Mouse (Mus musculus) thymus, postnatal 10 days (tissue): Measurements from ENCODE around the gene Ate1.
"Not testable (repeated sequence)": the region's sequence is repeated elsewhere in the genome, so short reads cannot be mapped to it uniquely, and the experiment has no call there.

ENCODE experiments used
- DNase-seq, 2 experiments: peaks; one replicate each; pipeline ENCODE4 v3.0.0; 2021; ENCODE audit warnings: low spot score in 2 of 2

The Ate1 gene

DNA sequence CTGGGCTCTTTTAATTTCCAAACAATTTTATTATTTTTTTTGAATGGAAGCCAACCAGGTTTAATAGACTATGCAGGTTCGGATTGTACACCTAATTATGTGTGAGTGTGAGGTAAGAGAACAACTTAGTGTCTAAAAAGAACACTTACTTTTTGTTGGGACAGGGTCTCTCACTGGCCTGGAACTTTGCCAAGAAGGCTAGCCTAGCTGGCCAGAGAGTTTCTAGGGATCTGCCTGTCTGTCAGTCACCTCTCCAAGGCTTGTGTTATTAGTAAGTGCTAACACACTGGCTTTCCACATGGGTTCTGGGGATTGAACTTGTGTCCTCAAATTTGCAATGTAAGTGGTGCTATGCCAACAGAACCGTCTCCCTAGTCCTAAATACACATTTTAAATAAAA lies 116.8 kb downstream of the Ate1 start:
- no peak for DNase-seq

DNA sequence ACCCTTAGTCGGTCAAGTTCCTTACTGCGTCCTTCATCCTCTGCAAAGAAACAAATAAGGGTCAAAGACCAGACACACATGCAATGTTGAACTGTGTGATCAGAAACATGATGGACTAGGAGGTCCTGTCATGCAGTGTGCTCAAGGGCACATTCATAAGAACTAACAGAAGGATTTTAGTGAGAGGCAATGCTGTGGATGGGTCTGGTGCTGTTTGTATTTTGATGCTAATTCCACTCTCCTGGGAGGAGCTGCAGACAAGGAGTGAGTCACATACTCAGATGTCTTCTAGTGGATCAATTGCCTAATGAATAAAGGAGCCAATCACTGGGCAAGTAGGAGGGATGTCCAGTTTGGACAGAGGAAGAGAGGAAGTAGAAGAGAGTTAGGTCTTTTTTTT lies 125.5 kb downstream of the Ate1 start:
- DNase-seq, result no peak

DNA sequence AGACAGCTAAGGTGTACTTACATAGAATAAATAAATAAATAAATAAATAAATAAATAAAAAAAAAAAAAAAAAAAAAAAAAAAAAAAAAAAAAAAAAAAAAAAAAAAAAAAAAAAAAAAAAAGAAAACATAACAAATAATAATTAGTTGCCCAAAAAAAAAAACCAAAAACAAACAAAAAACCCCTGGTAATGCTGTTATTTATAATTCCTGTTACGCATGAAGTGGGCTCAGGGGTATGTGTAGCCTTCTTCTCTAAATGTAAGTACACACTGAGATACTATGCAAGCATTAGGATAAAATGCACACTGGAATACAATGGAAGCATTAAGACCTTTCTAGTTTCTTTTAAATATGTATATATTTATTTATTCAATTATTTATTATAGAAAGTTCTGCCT lies 130.1 kb downstream of the Ate1 start:
- DNase-seq, result not testable (repeated sequence)

DNA sequence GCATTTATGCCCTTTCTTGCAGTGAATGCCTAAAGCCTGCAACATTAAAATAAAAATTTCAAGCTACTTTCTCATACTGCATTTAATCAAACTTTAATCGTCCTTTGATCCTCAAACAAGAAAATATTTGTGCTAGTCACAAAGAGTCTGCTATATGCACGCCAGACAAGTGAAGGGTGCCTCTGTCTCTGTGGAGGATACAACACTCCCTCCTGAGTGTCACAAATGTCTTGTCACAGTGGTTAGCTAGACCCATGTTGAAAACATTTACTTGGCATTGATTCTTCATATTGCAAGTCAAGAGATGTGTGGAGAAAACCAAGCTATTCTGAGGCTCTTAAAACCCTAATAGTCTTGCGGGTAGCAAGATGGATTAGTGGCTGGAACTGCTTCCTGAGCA lies 133.9 kb downstream of the Ate1 start:
- no peak for DNase-seq

DNA sequence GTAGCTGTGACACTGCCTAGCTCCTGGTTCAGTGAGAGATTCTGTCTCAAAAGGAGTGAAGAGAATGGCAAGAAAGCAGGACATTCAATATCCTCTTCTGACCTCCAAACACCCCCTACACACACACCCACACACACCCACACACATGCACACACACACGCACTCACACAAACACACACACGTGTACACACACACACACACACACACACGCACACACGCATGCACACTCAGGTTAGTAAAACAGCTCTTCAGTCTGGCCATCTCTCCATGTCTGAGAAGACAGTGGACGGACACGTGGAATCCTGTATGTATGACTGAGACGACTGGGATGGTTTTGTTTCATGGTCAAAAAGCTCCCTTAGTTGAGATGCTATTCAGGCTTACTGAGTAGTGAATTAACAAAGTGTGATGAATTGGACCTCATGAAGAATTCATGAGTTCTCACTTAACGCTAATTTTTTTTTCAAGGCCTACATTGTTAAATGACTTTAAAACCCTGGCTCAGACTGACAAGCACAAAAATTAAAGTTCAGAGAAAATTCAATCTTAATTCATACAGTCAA lies 134.4 kb downstream of the Ate1 start:
- DNase-seq, result no peak

DNA sequence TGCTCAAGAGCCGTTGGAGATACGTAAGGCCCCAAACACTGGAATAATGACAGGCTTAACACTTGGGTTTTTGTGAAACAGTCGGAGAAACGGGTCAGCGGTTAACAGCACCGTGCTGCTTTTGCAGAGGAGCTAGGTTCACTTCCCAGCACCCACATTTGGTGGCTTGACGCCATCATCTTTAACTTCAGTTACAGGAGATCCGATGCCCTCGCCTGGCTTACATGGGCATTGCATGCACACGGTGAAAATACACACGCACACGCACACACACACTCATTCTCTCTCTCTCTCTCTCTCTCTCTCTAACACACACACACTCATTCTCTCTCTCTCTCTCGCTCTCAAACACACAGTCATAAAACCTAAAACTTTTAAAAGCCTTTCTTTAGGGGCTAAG lies 138.0 kb downstream of the Ate1 start:
- DNase-seq, result no peak

DNA sequence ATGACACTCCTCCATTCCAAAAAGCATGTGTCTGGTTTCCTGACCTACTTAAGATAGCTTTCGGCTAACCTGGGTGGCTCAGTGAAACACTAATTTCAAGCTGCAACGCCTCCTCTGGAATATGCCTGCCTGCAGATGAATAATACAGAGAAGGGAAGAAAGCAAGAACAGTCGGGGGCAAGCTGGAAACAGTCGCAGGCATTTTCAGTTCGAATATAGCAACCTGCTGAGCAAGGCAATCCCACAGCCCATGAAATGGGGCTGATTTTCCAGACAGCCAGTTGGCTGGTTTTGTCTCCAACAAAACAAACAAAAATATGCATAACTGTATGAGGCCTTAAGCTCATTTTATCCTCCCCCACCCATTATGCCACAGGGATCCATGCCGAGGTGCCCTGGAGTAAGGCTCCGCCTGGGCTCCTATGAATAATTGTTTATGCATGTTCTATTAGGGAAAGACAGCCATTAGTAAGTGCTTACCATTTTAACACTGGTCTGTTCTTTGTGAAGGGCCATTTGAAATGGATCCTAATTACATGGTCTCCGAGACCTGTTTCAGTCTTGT lies 138.7 kb downstream of the Ate1 start:
- no peak for DNase-seq

DNA sequence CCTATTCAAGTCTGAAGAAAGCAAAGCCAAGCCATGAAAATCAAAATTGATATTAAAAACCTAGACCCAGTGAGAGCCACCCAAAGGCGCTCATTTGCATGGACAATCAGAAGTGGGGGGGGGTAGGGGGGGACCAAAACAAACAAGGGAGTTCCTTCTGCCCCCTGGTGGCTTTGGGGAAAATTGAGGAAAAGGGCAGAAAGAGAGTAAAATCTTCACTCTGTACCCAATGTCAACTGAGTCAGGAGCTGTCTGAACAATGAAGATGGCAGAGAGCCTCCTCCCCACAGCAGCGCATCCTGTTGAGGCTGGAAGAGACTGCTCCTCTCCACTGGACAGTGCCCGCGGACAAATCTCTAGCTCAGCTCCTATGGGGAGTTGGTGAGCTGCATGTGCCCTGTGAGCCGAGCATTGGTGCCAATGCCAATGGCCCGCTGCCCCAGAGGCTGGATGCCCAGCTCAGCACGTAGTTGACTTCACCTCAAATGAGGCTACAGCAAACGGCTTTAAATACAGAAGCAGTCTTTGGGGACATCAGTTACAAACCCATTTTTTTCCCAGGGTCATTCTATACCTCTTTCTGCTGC lies 139.3 kb downstream of the Ate1 start:
- no peak for DNase-seq

DNA sequence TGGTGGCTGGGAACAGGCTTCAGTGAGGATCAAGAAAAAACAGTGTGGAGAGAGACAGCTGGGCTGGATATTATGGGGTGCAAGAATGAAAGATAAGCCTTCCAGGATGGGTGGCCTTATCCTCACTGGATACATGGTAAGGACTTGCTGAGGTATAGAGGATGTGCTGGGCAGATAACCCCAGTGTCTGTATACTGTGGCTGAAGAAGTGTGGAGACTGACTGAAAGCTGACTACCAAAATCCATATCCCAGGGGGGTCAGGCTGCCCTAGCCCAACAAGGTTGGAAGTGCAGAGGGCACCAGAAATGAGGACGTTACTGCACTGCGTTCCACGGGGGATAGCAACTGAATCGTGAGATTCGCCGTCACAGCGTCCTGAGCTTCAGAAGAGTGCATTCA lies 139.8 kb downstream of the Ate1 start:
- no peak for DNase-seq

DNA sequence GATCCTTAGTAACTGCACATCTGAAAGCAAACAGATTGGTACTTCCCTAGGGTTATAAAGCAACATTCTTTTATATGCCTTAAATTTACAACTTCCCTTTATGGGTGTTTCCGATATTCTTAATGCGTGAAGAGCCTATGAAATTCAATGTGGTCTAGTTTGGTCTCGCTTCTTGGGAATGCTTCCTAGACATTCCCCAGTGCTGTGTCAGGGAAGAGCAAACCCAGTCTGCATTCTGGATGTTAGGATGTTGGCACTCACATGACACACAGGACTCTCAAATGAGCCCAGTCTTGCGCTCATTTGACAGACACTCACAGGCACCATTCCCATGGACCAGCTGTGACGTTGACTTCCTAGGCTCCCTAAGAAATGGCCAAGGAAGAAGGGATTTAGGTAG lies 140.3 kb downstream of the Ate1 start:
- no peak for DNase-seq

DNA sequence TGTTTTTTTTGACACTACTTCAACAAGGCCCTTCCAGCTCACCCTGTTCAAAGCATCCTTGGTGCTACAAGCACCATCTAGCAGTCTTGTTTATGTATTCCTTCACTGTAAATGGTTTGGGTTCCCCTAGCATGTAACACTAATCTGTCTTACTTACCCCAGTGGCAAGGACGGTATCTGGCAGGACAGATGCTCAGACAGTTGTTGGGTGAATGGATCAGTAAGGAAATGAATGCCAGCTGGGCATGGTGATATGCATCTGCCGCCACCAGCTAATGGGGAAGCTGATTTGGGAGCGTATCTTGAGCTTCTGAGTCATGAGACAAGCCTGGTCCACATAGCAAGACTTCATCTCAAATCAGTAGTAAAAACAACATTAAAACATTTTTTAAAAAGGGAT lies 141.9 kb downstream of the Ate1 start:
- DNase-seq, result no peak

DNA sequence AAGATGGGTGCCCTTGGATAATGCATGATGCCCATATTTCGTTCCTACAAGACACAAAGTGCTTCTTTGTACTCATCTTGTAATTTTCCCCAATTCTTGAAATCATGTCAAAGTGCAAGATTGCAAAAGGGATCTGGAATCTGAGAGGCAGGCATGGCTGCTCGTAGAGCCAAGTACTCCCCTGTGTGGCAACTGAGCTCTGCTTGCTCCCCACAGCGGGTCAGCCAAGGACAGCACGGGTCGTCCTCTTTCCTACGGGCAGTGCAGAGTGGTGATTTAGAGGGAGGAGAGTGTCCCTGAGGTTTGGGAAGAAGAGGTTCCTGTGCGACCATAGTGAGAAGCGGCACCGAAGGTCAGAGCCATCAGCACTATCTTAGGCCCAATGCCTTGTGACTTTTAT lies 145.9 kb downstream of the Ate1 start:
- no peak for DNase-seq

DNA sequence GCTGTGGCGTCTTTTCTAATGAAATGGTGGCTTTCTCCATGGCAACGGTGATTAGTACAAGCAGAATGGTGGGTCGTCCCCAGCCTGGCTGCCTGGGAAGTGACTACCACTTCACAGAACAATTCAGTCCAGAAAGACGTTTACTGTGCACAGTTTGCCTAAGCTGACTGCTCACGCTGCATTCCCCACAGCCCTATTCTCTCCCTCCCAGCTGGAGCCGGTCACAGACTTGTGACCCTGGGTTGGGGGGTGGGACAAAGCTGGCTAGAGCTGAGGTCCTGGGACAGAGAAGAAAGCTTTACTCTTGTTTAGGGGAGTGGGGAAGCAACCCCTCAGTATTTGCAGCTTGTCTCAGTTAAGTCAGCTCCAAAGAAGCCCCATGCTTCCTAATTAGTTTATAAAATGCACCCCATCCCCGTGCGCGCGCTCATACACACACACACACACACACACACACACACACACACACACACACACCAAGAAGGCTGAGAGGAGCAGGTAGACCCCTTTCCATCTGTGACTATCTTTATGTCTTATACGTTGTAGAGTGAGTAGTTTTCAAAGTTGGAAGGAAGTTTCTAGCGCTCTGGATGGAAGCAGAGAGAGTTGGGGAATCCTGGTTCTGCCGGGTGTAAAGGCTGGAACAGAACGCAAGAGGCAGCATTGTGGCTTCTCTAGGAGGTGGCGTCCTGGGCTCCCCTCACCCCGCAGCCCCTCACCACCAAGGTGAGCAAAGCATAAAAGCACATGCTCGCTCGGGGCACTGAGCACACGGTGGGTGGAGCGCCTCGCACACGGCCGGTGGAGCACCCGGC lies 151.1 kb downstream of the Ate1 start:
- DNase-seq, result no peak

DNA sequence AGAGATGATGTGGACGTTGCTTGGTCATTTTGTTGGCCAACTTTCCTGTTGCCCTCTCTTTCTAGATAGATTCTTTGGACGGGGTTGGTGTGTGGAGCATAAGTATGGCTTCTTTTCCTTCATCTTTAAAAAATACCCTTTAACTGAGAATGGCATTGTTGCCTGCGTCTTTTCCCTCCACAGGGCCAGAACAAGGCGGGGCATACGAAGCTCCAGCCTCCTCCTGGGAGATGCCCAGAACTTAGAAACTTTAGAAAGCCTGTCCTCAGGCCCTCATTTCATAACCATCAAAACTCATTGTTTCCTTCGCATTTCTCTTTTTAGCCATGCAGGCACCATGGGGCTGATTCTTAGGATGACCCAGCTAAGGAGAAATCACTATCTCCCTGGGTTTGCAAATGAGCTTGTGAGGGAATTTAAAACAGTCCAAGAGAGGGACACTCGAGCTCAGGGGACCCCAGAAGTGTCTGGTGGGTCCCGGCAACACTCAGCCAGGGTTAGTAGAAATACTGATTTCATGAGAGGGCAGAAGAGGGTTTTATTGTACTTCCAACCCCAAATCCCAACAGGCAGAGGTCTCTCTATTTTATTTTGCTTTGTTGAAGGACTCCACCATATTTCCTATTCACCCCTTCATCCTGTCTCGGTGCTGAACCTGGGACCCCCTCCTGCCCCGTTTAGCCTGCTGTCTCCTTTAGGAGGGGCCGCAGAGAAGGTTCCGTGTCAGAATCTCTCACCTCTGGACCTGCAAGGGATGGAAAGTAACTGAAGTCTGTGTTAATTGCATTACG lies 151.9 kb downstream of the Ate1 start:
- DNase-seq, result no peak

DNA sequence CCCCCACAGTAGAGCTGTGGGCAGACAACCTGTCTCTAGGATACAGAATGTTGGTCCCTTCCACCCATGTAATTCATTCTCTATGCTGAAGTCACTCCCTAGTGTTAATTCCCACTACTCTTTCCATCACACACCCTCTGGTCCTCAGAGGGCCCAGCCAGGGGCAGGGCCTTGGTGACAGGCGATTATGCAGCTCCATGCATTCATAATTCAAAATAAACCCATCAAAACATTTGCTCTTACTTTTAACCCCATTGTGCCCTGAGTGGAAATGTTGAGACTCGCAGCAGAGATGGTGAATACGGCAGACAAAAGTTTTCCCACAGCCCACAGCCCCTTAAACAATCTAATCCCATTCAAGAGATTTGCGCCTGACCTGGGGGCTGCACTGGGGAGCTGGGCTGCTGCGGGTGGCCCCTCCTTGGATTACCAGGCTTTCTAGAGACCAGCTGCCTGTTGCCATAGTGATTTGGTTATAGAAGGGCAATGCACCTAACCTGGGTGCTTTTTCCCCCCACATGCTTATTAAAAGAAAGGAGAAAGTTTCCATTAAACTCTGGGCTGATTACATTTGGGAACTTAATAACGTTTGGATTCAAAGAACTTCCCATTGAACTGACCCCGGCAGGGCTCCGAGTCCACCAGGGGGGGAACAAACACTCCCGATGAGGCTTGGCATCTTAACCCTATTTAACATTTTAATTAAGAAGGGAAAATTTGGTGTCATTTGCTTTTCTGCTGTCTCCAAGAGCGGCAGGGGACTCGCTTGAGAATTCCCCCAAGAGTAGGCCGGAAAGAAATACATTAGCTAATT lies 152.7 kb downstream of the Ate1 start:
- no peak for DNase-seq

DNA sequence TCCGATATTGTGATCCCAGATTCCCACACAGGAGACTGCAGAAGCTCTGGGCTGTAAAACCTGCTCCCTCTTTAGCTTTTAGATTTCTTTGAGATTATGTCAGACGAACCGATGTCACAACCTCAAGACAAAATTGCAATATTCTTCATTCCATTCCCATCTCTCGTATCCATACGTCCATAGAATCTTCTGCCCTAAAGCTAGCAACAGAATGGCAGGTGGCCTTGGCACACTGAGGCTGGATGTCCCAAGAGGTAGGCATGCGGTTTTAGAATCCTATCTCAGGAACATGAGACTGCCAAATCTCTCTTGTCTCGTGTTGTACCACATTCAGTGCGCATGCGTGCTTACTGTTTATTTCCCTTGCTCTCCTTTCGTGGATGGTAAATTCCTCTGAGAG lies 154.5 kb downstream of the Ate1 start:
- DNase-seq, result no peak
